Mouse (Mus musculus) erythroblast, embryonic 14.5 days (primary cell): Measurements from ENCODE around the gene Cdc20.

Experiments used
- GATA1 ChIP-seq: IDR thresholded peaks from 2 replicates; pipeline ENCODE4 v1.6.1; 2012; ENCODE audit warnings: low read length, inconsistent platforms, mixed read lengths
- TAL1 ChIP-seq: IDR thresholded peaks from 3 replicates; pipeline ENCODE4 v1.6.1; 2012; ENCODE audit warnings: low read length, inconsistent platforms, mixed read lengths

GRCm38 (mm10) chr4:118437829-118438253, 689 bp upstream of the Cdc20 start:
- TF ChIP-seq GATA1, result no peak
- TF ChIP-seq TAL1, result no peak
